Mouse (Mus musculus) midbrain, embryonic 11.5 days (tissue): Measurements from ENCODE around the gene Hpd. TPM values are rescaled to one million over a fixed set of nuclear protein-coding genes. Genes with fewer than 3 reads are reported as not detected.

ENCODE experiments used
- ATAC-seq: fragments of 200-750 bp; cut with Nextera tagmentation; 2 replicates; pipeline ENCODE4 v1.8.0; 2017; ENCODE audit warnings: moderate TSS enrichment, moderate library complexity; ENCODE audit not compliant: low FRiP score
- DNase-seq: peaks from one replicate; pipeline ENCODE4 v3.0.0; 2015; ENCODE audit warnings: low spot score; ENCODE audit errors: missing footprints
- H3K27ac ChIP-seq: fragments of 300-500 bp; sonication (generic); 2 replicates; pipeline ENCODE4 v1.5.1; 2014; ENCODE audit warnings: low read depth, low read length
- H3K27me3 ChIP-seq: fragments of 300-500 bp; sonication (generic); 2 replicates; pipeline ENCODE4 v1.6.1; 2014; ENCODE audit warnings: mild to moderate bottlenecking, low read length, moderate library complexity, mixed read lengths; ENCODE audit not compliant: control insufficient read depth, insufficient read depth
- H3K36me3 ChIP-seq: fragments of 300-500 bp; sonication (generic); 2 replicates; pipeline ENCODE4 v1.6.1; 2014; ENCODE audit warnings: mild to moderate bottlenecking, low read length, moderate library complexity, mixed read lengths; ENCODE audit not compliant: control insufficient read depth, insufficient read depth
- H3K4me1 ChIP-seq: fragments of 300-500 bp; sonication (generic); 2 replicates; pipeline ENCODE4 v1.6.1; 2014; ENCODE audit warnings: low read length; ENCODE audit not compliant: control insufficient read depth, insufficient read depth
- H3K4me2 ChIP-seq: fragments of 300-500 bp; sonication (generic); 2 replicates; pipeline ENCODE4 v1.6.1; 2014; ENCODE audit warnings: mild to moderate bottlenecking, moderate library complexity
- H3K4me3 ChIP-seq: fragments of 300-500 bp; sonication (generic); 2 replicates; pipeline ENCODE4 v1.5.1; 2014; ENCODE audit warnings: low read depth, low read length
- H3K9ac ChIP-seq: fragments of 300-500 bp; sonication (generic); 2 replicates; pipeline ENCODE4 v1.6.1; 2014; ENCODE audit warnings: low read length
- H3K9me3 ChIP-seq: fragments of 300-500 bp; sonication (generic); 2 replicates; pipeline ENCODE4 v1.6.1; 2016; ENCODE audit warnings: low read length; ENCODE audit not compliant: control insufficient read depth
- WGBS: fragments of 180-500 bp; shearing (Covaris S2); extraction: QIAGEN DNeasy Blood & Tissue Kit; methylation state at CpG from one replicate; pipeline ENCODE4 v1.1.7; 2014; 5-methylcytosine and 5-hydroxymethylcytosine counted together
- polyA plus RNA-seq: library from polyadenylated mRNA; unstranded; fragments of >200 nt; fragmentation: Nextera tagmentation; extraction: Ambion mirVana; gene quantifications from 2 replicates; pipeline ENCODE4 v1.2.1, GENCODE M21; 2014

Hpd gene
- polyA plus RNA-seq, 1 experiment from 2014 or later = not detected

GRCm38 (mm10) chr5:123141555-123142160 lies 40.9 kb downstream of the Hpd start:
- H3K9ac ChIP-seq = peak overlapping the region; percentile 99
- ATAC-seq = peak; percentile 6; the same call in 1 of the 2 replicates
- 0% methylated on average over 26 of the region's 38 CpGs for WGBS
- peaks cover 34% of the 10 kb centered on the region for H3K4me1 ChIP-seq
- H3K9me3 ChIP-seq = no peaks in the 10 kb centered on the region
- DNase-seq = peak; percentile 97
- peak overlapping the region; percentile 95 for H3K4me3 ChIP-seq
- H3K27me3 ChIP-seq = no peaks in the 10 kb centered on the region
- no peaks in the 10 kb centered on the region for H3K36me3 ChIP-seq
- peak overlapping the region; percentile 100 for H3K4me2 ChIP-seq
- H3K27ac ChIP-seq = peak overlapping the region; percentile 100

- Histone ChIP-seq H3K27me3 (no peaks in the 10 kb centered on the region), H3K4me2 (peak overlapping the region; percentile 100), H3K9ac (peak overlapping the region; percentile 99), H3K36me3 (no peaks in the 10 kb centered on the region), H3K9me3 (no peaks in the 10 kb centered on the region), H3K27ac (peak overlapping the region; percentile 100), H3K4me1 (peaks cover 38% of the 10 kb centered on the region), H3K4me3 (peak overlapping the region; percentile 95)
- ATAC-seq = peak; percentile 38
- DNase-seq = peak; percentile 99
- under 1% methylated on average over 31 of the region's 31 CpGs for WGBS
These were observed 41.6 kb downstream of the Hpd start for GRCm38 (mm10) chr5:123140694-123141554.

GRCm38 (mm10) chr5:123139722-123140627 lies 42.6 kb downstream of the Hpd start:
- H3K4me1 ChIP-seq = peaks cover 44% of the 10 kb centered on the region
- no peak for ATAC-seq
- under 1% methylated on average over 28 of the region's 28 CpGs for WGBS

GRCm38 (mm10) chr5:123138953-123139721 lies 43.4 kb downstream of the Hpd start:
- ATAC-seq (no peak), DNase-seq (peak; percentile 98)
- H3K9me3 ChIP-seq = no peaks in the 10 kb centered on the region
- no peaks in the 10 kb centered on the region for H3K27me3 ChIP-seq
- H3K4me3 ChIP-seq = peak overlapping the region; percentile 95
- H3K4me2 ChIP-seq = peak overlapping the region; percentile 100
- under 1% methylated on average over 39 of the region's 39 CpGs for WGBS
- H3K36me3 ChIP-seq = peaks cover 3% of the 10 kb centered on the region; the same call in 1 of the 2 replicates
- H3K27ac ChIP-seq = peak overlapping the region; percentile 100
- peaks cover 44% of the 10 kb centered on the region for H3K4me1 ChIP-seq
- peak overlapping the region; percentile 100 for H3K9ac ChIP-seq

More at GRCm38 (mm10) chr5:123139722-123140627, 42.6 kb downstream of the Hpd start:
- peak overlapping the region; percentile 100 for H3K9ac ChIP-seq
- no peaks in the 10 kb centered on the region for H3K27me3 ChIP-seq
- H3K4me2 ChIP-seq = peak overlapping the region; percentile 100
- H3K9me3 ChIP-seq = no peaks in the 10 kb centered on the region
- H3K27ac ChIP-seq = peak overlapping the region; percentile 100
- H3K36me3 ChIP-seq = peaks cover 1% of the 10 kb centered on the region; the same call in 1 of the 2 replicates
- DNase-seq = peak; percentile 98
- peak overlapping the region; percentile 95 for H3K4me3 ChIP-seq

GRCm38 (mm10) chr5:123138230-123138911 lies 44.2 kb downstream of the Hpd start:
- H3K36me3 ChIP-seq = peaks cover 3% of the 10 kb centered on the region; the same call in 1 of the 2 replicates
- peak overlapping the region; percentile 100 for H3K9ac ChIP-seq
- WGBS = 1% methylated on average over 39 of the region's 40 CpGs
- no peaks in the 10 kb centered on the region for H3K9me3 ChIP-seq
- ATAC-seq (peak; percentile 77), DNase-seq (peak; percentile 98)
- H3K4me2 ChIP-seq = peak overlapping the region; percentile 100
- peaks cover 45% of the 10 kb centered on the region for H3K4me1 ChIP-seq
- no peaks in the 10 kb centered on the region for H3K27me3 ChIP-seq
- H3K4me3 ChIP-seq = peak overlapping the region; percentile 95
- peak overlapping the region; percentile 100 for H3K27ac ChIP-seq

- peak overlapping the region; percentile 100 for H3K27ac ChIP-seq
- peak overlapping the region; percentile 95 for H3K4me3 ChIP-seq
- H3K9ac ChIP-seq = peak overlapping the region; percentile 100
- H3K9me3 ChIP-seq = no peaks in the 10 kb centered on the region
- peaks cover 47% of the 10 kb centered on the region for H3K4me1 ChIP-seq
- no peaks in the 10 kb centered on the region for H3K27me3 ChIP-seq
- peak overlapping the region; percentile 100 for H3K4me2 ChIP-seq
- 0% methylated on average over 6 of the region's 6 CpGs for WGBS
- DNase-seq (no peak), ATAC-seq (no peak)
- peaks cover 3% of the 10 kb centered on the region; the same call in 1 of the 2 replicates for H3K36me3 ChIP-seq
These were observed 44.7 kb downstream of the Hpd start for GRCm38 (mm10) chr5:123137910-123138229.

GRCm38 (mm10) chr5:123137044-123137909 lies 45.2 kb downstream of the Hpd start:
- Histone ChIP-seq H3K4me3 (peak overlapping the region; percentile 95), H3K27ac (peak overlapping the region; percentile 100), H3K36me3 (peaks cover 3% of the 10 kb centered on the region; the same call in 1 of the 2 replicates), H3K9me3 (no peaks in the 10 kb centered on the region), H3K27me3 (no peaks in the 10 kb centered on the region), H3K4me1 (peaks cover 52% of the 10 kb centered on the region), H3K4me2 (peak overlapping the region; percentile 100), H3K9ac (peak overlapping the region; percentile 100)
- ATAC-seq (no peak), DNase-seq (peak; percentile 97)
- under 1% methylated on average over 20 of the region's 20 CpGs for WGBS
